Mouse (Mus musculus) cerebellum, adult 11 months (tissue): ENCODE results near the gene Slc29a3.
"Not testable (repeated sequence)": the region's sequence is repeated elsewhere in the genome, so short reads cannot be mapped to it uniquely, and the experiment has no call there.

Experiments
- DNase-seq: peaks from one replicate; pipeline ENCODE4 v3.0.0; 2022

Slc29a3 gene

DNA sequence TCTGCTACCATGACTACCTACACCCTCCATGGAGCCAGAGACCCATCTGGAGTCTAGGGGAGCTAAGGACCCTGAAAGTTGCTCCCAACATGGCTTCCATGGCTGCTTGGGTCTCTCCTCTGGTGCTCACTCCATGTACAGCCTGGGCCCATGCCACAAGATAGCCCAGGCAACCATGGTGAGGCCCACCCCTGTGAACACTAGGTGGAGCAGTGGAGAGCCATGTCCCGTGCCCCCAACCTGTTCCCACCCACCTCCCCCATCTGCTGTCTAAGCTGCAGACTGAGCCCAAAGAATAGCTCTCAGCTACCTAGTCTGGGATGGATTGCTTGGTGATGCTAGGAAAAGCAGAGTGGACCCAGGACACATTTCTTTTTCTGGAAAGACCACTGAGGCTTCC, 29.2 kb downstream of the Slc29a3 start:
- no peak for DNase-seq

DNA sequence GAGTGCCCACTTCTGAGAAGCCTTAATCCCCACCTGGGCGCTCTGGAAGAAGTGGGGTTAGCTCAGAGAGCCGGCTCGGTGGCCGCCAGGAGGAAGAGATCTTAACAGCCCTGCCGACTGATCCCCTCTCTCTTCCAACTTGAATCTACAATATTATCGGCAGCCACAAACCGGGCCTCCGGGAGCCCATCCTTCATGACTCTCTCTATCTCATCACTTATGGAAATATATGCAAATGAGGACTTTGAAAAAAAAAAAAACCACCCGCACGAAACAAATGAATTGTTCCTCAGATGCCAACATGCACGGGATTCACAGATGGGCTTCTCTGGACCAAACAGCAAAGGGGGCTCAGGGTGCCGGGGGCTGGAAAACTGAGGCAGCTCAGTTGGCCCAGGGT, 31.0 kb downstream of the Slc29a3 start:
- no peak for DNase-seq

DNA sequence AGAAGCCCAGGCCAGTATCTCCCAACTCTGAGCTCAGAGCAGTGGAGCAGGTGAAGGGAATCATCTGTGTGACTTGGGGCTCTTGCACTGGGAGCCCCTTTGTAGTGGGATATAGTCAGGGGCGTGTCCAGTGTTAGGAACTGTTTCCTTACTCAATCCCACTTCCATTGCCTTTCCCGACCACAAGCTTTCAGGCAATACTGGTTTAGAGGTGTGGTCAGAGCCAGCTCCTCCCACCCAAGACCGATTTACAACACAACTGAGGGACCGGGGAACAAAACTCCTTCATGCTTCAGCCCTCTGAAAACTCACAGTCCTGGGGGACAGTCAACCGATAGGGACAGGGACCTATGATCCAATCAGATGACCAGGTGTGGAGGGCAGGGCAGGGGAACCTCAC, 32.1 kb downstream of the Slc29a3 start:
- no peak for DNase-seq

DNA sequence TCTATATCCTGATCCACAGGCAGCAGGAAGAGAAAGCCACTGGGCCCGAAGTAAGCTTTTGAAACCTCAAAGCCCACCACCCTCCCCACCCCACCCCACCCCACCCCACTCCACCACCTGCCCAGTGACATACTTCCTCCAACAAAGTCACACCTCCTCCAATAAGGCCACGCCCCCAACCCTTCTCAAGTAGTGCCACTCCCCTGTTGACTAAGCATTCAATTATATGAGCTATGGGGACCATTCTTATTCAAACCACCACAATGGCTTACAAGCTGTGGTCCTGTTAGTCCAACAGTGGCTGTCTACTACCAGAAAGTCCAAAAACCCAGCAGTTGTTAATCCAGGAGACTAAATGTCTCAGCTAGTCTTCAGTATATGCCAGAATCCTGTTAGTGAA, 34.1 kb downstream of the Slc29a3 start:
- no peak for DNase-seq

DNA sequence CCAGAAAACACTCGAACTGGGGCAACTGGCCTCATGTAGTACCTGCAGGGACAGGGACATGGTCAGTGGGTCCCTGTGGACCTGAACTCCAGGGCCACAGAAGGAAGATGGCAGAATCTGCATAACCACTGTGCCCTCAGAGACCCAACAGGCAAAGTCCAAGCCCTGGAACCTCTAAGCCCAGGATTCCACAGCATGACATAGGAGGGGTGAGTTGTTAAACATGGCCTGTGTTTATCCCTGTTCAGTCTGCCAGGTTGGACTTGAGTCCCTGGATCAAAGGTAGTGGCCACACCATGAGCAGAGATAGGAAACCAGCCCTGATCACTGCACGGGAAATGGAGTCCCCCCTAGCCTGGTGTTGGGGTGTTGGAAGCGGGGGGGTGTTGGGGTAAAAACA, 36.1 kb downstream of the Slc29a3 start:
- no peak for DNase-seq

DNA sequence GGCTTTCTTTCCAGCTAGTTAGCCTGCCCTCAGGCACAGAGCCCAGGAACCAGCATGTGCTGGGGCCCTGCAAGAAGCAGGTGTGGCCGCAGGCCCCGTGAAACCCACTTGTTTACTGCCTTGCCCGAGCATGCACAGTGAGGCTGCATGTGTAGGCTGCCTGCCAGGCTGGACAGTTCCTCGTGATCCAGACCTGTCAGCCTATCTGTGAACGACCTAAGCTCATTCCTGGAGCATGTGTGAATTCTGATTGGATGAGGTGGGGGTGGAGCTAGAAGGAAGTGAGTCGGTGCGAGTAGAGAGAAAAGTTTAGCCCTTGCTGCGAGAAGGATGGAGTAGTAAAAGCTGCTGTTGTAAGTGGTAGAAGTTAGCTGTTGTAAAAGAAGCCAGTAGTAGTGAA, 40.3 kb downstream of the Slc29a3 start:
- DNase-seq = not testable (repeated sequence)

DNA sequence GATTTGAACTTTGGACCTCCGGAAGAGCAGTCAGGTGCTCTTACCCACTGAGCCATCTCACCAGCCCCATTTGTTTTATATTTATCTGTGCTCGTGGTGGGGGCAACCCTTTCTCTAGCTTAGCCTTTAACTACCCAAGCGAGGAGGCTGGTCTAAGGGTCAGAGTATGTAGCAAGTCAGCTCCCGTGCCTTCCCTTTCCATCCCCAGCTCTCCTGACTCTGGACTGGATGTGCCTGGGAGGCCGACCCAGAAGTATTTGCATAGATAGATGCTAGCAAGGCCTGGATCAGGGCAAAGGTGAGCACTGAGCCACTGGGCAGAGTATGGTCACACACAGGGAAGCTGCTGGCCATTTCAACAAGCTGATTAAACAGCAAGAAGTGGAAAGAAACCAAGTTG, 43.8 kb downstream of the Slc29a3 start:
- DNase-seq = no peak

DNA sequence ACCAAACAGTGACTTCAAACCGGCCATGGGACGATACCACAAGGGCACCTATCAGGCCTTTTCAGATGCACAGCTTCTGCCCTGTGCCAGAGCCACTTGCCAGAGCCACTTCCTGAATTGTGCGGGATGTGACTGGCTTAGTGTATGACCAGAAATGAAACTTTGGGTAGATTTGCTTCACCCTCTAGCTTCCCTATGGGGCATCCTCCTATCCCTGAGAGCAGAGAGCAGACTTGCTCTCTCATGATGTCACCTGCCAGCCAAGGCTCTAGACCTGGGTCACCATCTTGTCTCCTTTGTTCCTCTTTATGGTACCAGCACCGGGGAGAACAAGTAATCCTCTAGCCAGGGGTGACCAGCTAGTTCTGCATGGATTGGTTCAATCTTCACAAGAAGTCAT, 46.3 kb downstream of the Slc29a3 start:
- DNase-seq = no peak

DNA sequence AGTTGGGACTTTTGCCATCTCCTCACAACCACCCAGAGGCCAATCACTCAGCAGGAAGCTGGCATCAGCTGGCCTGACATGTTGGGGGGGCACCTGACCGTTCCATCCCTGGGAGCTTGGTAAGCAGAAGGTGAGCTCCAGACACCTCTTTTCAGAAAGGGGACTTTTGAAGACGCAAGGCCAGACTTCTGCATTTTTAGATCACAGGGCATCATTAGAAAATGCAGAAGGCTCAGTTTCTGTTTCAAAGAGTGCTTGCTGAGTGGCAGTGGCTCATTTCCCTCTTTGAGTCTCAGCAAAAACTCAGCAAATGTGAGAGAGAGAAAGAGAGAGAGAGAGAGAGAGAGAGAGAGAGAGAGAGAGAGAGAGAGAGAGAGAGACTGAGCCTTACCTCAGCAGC, 47.5 kb downstream of the Slc29a3 start:
- DNase-seq = no peak

DNA sequence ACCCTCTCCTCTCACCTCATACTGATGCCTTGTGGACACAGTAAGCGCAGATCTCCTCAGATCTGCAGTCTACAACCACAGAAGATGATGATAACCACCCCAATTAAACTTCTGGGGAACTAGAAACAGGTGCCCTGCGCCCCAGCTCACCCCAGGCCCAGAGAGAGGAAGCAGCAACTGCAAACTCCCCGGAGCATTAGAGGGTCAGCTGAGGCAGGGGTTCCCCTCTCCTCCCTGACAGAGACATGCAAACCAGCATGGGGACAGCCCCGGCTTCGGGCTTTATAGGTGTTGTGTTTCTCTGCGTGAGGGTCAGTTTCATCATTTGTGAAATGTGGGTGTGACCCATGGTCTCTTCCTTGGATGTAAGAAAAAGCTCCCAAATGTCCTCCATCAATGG, 54.8 kb downstream of the Slc29a3 start:
- no peak for DNase-seq

DNA sequence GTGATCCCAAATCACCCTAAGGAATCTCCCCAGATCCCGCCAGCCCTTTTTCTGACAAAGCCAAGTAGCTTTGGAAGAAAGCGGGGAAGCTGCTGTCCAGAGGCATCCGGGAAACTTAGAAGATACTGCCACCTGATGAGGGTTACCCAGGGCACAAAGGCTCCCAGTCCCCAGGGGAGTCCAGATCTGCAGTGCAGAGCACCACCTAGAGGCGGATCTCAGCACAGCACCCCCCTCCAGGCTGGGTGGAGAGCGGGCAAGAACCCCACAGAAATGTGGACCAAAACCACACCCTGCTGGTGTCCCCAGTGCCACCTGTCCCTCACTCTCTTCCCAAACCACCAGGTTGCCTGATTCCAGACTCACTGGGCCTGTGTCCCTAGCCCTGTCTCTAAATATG, 55.6 kb downstream of the Slc29a3 start:
- DNase-seq = peak; percentile 39

DNA sequence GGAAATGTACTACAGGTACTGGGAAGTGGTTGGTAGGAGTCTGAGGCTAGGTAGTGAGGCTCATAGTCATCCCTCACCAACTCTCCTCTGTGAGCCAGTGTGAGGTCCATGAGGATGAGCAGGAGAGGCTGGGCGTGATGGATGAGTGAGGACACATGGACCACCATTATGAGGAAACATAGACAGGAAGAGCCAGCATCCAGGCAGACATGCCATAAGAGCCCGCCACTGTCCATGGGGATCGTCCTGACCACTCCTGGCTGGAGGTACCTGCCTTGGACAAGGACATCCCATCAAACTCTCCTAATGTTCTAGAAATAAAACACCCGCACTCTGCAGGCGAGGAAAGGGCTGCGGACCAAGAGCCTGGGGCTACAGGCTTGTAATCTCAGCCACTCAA, 56.2 kb downstream of the Slc29a3 start, which contains the start of gene Cdh23:
Cdh23 (minus strand) TSS at position 101 of the 400 bp plus-strand sequence.
- no peak for DNase-seq

DNA sequence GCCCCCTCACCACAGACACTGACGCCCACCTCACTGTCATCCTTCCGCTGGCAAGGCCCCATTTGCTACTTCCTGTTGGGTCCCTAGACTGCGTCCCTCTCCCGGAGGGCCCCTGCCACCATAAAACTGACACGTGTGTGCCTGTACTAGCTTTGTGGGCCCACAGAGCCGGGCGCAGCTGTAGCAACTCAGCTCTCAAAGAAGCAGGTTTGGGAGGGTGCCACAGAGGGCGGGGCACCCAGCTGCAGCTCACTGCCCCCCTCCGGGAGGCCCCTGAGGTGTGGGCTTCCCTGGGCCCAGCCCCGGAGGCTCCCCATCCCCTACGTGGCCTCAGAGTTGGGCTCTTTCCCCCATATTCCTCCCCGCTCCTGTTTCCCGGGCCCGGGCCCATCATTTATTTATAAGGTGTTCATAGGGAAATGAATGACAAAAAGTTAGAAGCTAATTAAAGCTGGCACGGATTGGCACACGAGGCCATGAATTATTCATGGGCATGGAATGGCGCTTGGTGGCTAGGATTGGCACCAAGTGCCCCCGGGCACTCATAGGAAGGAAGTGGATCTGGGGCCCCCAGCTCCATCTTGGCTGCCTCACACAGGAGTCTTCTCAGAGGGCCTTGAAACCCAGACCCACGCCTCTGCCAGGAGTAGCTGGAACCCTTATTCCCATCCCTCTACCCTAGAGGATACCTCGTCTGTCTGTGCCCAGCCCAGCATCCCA, 60.8 kb downstream of the Slc29a3 start:
- DNase-seq = no peak

DNA sequence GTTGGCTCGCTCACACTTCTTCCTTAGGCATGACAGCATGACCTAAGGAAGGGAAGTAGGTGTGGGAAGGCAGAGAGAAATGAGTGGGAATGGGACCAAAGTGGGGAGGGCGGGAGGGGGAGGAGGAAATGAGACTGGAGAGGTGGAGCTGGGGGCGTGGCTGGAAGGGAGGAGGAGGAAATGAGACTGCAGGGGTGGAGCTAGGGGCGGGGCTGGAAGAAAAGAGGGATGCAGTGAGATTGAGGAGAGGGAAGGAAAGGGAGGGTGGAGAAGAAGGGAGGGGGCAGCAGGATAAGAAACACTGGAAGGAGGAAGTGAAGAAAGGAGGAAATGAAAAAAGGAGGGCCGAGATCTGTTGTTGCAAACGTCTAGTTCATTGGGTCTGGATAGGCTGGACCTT, 61.6 kb downstream of the Slc29a3 start:
- no peak for DNase-seq

DNA sequence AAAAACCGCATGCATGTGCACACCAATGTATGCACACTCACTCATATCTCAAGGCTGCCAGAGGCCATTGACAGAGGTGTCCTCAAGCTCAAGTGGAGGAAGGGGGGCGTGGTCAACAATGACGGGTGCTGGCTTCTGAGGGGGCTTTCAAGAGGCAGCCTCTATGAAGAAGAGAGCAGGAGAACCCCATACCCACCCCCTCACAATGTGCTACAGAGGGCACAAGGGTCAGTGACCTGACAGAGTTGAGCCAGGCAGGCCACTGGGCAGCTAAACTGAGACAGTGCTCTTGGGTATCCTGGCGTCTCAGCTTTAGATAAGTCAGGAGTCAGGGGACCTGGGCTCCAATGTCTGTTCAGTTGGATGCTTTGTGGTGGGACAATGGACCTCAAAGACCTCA, 63.2 kb downstream of the Slc29a3 start:
- no peak for DNase-seq

DNA sequence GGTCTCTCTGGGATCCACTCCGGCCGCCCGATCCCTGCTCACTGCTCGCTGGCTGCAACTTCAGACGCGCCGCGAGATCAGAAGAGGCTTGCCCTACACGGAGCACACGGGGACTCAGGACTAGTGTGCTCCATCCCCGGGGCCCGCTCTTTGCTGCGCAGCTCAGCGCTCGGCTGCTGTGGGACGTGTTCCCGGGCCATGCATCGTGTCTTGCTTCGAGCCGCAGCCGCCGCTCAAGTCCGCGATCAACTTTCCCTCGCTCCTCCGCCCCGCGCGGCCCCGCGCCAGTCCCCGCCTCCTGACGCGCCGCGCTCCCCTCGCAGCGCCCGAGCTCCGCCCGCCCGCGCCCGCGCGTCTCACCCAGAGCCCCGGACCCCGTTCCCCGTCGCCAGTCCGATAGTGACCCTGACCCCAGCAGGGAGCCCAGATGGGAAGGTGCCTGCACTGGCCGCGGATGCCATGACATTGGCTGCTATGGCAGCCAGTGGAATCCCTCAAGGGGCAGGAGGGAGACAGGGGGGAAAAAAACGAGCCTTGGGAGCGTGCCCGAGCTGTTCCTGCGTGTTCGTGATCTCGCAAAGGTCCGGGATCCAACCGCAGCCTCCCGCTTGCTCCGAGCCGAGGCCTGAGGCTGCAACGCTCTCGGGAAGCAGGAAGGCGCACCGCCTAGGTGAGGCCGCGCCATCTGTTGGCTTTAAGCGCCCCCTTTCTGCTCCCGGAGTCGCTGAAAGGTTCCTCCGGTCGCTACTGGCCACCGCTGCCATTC, 65.4 kb downstream of the Slc29a3 start:
- peak; percentile 47 for DNase-seq

DNA sequence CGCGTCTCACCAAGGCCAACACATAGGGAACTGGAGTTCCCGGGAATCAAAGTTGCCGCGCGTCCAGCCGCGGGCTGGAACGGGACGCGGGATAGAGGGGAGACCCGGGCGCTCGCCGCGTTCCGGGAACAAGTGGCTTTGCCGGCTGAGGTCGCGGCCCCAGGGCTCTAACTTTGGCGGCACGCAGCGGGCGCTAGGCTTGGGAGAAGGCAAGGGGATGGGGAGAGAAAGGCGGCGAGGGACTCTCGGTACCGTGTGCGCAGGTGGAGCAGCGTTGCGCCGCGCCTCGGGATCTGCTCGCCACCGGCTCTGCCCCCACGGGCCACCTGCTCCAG, 66.0 kb downstream of the Slc29a3 start:
- DNase-seq = no peak

DNA sequence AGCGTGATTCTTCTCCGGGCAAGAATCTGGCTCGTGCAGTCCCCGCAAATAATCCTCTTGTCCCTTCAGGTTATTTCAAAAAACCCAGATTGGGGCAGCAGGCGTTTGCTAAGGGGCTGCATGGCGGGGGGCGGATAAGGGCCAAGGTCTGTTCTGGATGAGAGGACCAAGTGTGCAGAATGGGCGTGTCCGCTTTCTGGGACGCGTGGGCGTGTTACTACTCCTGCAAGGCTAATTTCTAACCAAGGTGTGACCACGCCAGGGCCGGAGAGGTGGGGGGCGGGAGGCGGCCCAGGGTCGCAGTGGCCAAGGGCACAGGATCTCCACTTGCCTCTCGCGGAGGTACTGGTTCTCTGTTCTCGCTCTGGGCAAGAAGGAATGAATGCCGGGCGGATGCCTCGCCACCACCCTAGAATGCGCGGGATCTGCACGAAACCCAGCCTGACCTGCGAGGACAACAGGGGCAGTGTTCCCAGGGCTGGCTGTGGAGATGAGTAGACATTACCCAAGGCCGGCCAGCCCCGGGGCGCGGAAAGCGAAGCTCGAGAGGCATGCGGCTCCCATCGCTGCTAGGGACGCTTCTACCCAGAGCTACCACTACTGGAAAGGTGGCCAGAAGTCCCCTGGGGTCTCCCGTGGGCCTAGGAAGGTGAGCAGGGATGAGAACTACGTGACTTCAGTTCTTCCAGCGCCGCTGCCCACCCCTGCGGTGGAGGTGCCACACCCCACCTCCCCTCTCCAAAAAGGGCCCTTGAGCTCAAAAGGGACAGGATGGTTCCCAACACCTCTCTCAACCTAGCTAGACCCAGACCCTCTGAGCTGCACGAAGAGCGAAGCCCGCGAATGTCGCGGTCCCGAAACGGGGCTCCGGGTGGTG, 66.6 kb downstream of the Slc29a3 start:
- DNase-seq = no peak

DNA sequence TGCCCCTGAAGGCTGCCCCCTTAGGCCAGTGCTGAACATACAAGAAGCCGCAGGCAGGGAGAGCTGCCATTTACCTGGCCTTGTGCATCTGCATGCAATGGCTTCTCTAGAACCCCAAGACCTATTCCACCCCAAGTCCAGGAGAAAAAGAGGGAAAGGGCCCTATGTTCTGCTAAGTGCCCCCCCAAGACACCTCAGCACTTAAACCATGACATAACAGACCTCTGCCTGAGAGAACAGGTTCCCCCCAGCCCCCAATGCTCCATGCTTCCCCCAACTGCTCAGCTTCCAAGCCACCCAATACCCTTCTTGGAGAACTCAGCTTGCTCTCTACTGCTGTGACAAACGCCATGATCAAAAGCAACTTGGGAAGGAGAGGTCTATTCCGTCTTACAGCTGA, 73.7 kb downstream of the Slc29a3 start:
- DNase-seq = no peak

DNA sequence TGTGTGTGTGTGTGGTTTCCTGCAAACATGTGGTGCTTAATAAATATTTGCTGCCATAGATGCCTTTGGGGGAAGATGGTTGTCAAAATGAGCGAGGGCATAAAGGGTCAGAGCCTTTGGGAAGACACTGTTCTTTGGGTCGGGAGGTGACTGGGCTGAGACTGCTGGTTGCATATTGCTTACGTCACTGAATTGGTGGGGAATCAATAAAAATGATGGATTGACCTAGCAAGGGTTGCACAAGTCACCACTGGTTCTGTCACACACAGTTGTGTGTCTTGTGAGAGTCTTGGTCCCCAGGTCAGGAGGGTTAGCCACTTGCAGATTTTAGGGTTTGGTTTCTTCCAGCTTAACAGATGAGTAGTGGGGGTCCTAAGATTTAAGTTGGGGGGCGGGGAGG, 75.3 kb downstream of the Slc29a3 start:
- no peak for DNase-seq

DNA sequence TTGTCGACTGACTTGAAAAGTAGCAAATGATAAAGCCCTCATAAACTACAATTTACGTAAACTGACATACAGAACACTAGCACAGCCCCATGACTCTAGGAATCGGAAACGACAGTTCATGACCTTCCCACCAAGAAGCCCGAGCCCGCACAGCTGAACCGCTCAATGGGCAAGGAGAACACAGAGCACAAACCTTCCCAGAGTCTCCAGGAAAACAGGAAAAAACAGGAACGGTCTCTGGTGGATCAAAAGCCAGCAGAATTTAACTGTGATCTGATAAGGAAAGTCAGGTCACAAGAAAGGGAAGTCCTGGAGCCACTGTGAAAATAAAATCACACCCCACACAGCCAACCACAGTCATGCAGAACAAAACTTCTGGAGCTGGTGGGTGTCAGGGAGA, 82.4 kb downstream of the Slc29a3 start:
- no peak for DNase-seq

DNA sequence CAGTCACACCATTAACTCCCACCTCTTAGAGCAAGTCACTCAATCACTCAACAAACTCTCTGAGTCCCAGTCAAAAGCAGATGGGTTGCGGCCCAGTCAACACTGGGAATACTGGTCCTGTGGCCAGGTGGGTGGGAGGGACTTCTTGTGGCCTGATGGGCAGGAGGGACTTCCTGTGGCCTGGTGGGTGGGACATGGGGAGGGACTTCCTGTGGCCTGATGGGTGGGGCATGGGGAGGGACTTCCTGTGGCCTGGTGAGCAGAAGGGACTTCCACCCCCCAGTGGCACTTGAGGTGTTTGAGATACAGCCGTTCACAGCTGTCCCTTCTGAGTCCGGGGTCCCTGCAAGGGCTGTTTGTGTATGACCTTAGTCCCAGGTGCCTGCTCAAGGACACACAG, 84.0 kb downstream of the Slc29a3 start:
- DNase-seq = no peak
